Mouse (Mus musculus) urinary bladder, postnatal 4 days (tissue): ENCODE measurements at regions not wholly inside any gene's neighbourhood (a gene's known extent, or its start where the extent isn't known, plus 50 kb on each side); places are given as distances from the start of the nearest gene placed in this dataset.

Experiments used
- DNase-seq, 2 experiments: peaks; one replicate each; pipeline ENCODE4 v3.0.0; 2021 to 2022; ENCODE audit warnings: low spot score in 2 of 2

- DNase-seq, result no peak
These were observed 56.7 kb upstream of the Rasgrp1 start for GRCm38 (mm10) chr2:117399487-117399886.

- no peak for DNase-seq
These were observed 60.8 kb upstream of the Rasgrp1 start for GRCm38 (mm10) chr2:117403425-117404175.

GRCm38 (mm10) chr2:117405453-117405852, 62.7 kb upstream of the Rasgrp1 start:
- no peak for DNase-seq

GRCm38 (mm10) chr2:117408241-117408640, 65.4 kb upstream of the Rasgrp1 start:
- no peak for DNase-seq

- DNase-seq, result no peak
These were observed 69.3 kb upstream of the Rasgrp1 start for GRCm38 (mm10) chr2:117412045-117412606.

GRCm38 (mm10) chr2:117417229-117417970, 74.6 kb upstream of the Rasgrp1 start:
- no peak for DNase-seq

GRCm38 (mm10) chr2:117418121-117418615, 75.4 kb upstream of the Rasgrp1 start:
- DNase-seq, result no peak

- no peak for DNase-seq
These were observed 75.9 kb upstream of the Rasgrp1 start for GRCm38 (mm10) chr2:117418711-117419110.

- DNase-seq, result no peak
These were observed 78.6 kb upstream of the Rasgrp1 start for GRCm38 (mm10) chr2:117421376-117421775.

- no peak for DNase-seq
These were observed 80.0 kb upstream of the Rasgrp1 start for GRCm38 (mm10) chr2:117422756-117423155.

GRCm38 (mm10) chr2:117429205-117429604, 86.4 kb upstream of the Rasgrp1 start:
- no peak for DNase-seq

- DNase-seq, result no peak
These were observed 89.2 kb upstream of the Rasgrp1 start for GRCm38 (mm10) chr2:117432010-117432409.

GRCm38 (mm10) chr2:117432923-117433322, 90.1 kb upstream of the Rasgrp1 start:
- DNase-seq, result no peak

GRCm38 (mm10) chr2:117433482-117433881, 90.7 kb upstream of the Rasgrp1 start:
- no peak for DNase-seq

GRCm38 (mm10) chr2:117438079-117438478, 95.3 kb upstream of the Rasgrp1 start:
- DNase-seq, result no peak

- DNase-seq, result peak; percentile 39 to 74
These were observed 96.0 kb upstream of the Rasgrp1 start for GRCm38 (mm10) chr2:117438586-117439371.

- no peak for DNase-seq
These were observed 96.8 kb upstream of the Rasgrp1 start for GRCm38 (mm10) chr2:117439372-117440183.

- no peak for DNase-seq
These were observed 98.0 kb upstream of the Rasgrp1 start for GRCm38 (mm10) chr2:117440801-117441281.

- no peak for DNase-seq
These were observed 100.1 kb upstream of the Rasgrp1 start for GRCm38 (mm10) chr2:117442862-117443261.

GRCm38 (mm10) chr2:117444671-117445070, 101.9 kb upstream of the Rasgrp1 start:
- DNase-seq, result no peak

GRCm38 (mm10) chr2:117446876-117447275, 104.1 kb upstream of the Rasgrp1 start:
- no peak for DNase-seq
